Mouse (Mus musculus): ENCODE results near the gene Zmynd15.

Zmynd15 gene

DNA sequence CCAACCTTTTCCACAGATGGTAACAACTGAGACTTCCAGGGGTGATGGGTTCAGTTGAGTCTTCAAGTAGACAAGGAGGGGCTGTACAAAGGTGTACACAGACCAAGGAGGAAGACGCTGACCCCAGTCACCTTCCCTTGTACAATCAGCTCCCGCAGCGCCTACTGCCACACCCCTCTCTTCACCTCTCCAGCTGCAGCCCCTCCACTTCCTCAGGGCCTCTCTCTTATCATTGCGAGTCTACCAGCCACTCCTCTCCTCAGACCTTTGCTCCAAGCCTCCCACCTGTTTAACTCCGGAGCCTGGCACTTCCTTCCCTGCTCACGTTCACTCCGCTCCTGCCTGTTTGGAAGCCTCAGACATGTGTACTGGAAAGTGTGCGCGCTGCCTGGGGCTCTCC lies 45.7 kb downstream of the Zmynd15 start, which contains the start of gene Tm4sf5:
Gene Tm4sf5, plus strand, starts transcription at position 275 of the 400 bp plus-strand sequence.
- Histone ChIP-seq H3K4me1 (replicated peaks; ENCODE audit: low read depth, low read length) (peaks cover 33% of the 10 kb centered on the region), H3K4me3 (replicated peaks; ENCODE audit: low read length) (peak within 1 kb of the TSS; percentile 59), H3K36me3 (ENCODE audit: insufficient read depth, low read length) (no peaks in the 10 kb centered on the region), H3K27me3 (ENCODE audit: insufficient read depth, low read length) (peaks cover 8% of the 10 kb centered on the region), H3K9me3 (ENCODE audit: low read length) (no peaks in the 10 kb centered on the region)
- TF ChIP-seq CTCF (conservative IDR thresholded peaks at IDR 0.05; ENCODE audit: low read length) (no peak), POU5F1 (IDR thresholded peaks at IDR 0.05; ENCODE audit: borderline replicate concordance, low read length) (no peak)

DNA sequence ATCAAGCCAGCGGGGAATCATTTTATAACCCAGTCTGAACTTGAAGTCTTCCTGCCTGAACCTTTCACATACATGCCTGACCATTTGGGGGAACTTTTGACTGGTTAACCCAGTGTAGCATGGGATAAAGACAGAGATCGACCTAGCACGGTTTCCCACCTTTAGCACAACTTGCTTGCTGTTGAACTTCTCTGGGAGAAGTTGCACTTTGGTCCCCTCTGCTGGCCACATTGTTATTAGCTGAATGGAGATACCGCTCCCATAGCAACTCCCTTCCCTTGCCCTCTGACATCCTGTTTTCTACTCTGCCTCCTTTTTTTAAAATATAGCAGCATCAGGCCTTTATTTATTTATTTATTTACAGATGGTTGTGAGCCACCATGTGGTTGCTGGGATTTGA lies 47.2 kb downstream of the Zmynd15 start:
- no peaks in the 10 kb centered on the region for H3K36me3 ChIP-seq (ENCODE audit: insufficient read depth, low read length)
- peaks cover 42% of the 10 kb centered on the region for H3K4me1 ChIP-seq (replicated peaks; ENCODE audit: low read depth, low read length)
- peaks cover 8% of the 10 kb centered on the region for H3K27me3 ChIP-seq (ENCODE audit: insufficient read depth, low read length)
- no peaks in the 10 kb centered on the region for H3K9me3 ChIP-seq (ENCODE audit: low read length)
- TF ChIP-seq CTCF (conservative IDR thresholded peaks at IDR 0.05; ENCODE audit: low read length) (peak; percentile 33), POU5F1 (IDR thresholded peaks at IDR 0.05; ENCODE audit: borderline replicate concordance, low read length) (no peak)
- no peak overlapping the region for H3K4me3 ChIP-seq (replicated peaks; ENCODE audit: low read length)

DNA sequence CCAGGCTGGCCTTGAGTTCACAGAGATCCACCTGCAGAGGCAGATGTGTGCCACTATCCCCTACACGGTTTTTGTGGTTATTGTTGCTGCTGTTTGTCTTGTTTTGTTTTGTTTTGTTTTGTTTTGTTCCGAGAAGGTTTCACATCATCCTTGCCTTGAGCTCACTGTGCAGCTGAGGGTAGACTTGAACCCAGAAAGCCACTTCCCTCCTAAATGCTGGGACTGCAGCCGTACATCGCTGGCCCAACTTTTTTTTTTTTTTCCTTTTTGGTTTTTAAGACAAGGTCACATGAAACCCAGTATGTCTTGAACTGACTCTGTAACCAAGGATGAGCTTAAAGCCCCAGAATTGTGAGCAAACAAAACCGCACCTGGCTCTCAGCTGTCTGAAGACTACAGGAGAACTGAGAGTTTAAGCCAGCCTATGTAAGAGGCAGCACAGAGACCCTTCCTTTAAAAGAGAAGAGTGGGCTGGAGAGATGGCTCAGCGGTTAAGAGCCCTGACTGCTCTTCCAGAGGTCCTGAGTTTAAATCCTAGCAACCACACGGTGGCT lies 47.8 kb downstream of the Zmynd15 start:
- no peaks in the 10 kb centered on the region for H3K36me3 ChIP-seq (ENCODE audit: insufficient read depth, low read length)
- peaks cover 42% of the 10 kb centered on the region for H3K4me1 ChIP-seq (replicated peaks; ENCODE audit: low read depth, low read length)
- TF ChIP-seq NANOG (IDR thresholded peaks at IDR 0.05; ENCODE audit: borderline replicate concordance, low read length) (no peak), POU5F1 (IDR thresholded peaks at IDR 0.05; ENCODE audit: borderline replicate concordance, low read length) (no peak), CTCF (conservative IDR thresholded peaks at IDR 0.05; ENCODE audit: low read length) (no peak)
- no peaks in the 10 kb centered on the region for H3K9me3 ChIP-seq (ENCODE audit: low read length)
- H3K4me3 ChIP-seq (replicated peaks; ENCODE audit: low read length) = no peak overlapping the region
- peaks cover 8% of the 10 kb centered on the region for H3K27me3 ChIP-seq (ENCODE audit: insufficient read depth, low read length)

DNA sequence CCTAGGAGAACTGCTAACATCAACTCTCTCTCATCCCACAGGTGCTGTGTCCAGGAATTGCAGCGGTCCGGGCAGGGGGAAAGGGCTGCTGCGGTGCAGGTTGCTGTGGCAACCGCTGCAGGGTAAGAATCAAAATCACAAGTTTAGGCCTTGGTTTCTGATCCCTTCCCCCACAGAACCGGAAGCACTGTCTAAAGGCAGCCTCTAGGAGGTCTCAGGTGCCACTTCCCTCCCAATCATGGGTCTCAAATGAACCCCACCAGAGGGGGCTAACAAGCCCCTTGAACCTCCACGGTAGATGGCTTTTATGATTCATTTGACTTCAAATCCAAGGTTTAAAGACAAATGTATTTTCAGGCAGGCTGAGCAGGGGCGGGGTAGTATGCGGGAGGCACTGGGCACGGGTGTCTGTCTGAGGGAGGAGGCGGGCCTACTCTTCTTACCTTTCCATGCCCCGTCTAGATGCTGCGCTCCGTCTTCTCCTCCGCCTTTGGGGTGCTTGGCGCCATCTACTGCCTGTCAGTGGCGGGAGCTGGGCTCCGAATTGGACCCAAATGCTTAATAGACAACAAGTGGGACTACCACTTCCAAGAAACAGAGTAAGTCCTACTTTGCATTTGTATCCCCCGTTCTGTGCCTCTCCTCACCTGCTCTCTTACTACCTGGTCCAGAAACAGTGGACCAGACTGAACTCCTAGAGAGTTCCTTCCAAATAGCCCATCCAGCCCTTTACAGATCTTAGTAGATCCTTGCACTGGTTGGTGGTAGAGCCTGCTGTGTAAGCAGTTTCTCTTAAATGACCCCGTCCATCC lies 50.7 kb downstream of the Zmynd15 start:
- Histone ChIP-seq H3K4me3 (replicated peaks; ENCODE audit: low read length) (peak overlapping the region; percentile 59), H3K27me3 (ENCODE audit: insufficient read depth, low read length) (peaks cover 16% of the 10 kb centered on the region), H3K9me3 (ENCODE audit: low read length) (no peaks in the 10 kb centered on the region), H3K36me3 (ENCODE audit: insufficient read depth, low read length) (no peaks in the 10 kb centered on the region), H3K4me1 (replicated peaks; ENCODE audit: low read depth, low read length) (peaks cover 43% of the 10 kb centered on the region)
- TF ChIP-seq CTCF (conservative IDR thresholded peaks at IDR 0.05; ENCODE audit: low read length) (peak; percentile 38), NANOG (IDR thresholded peaks at IDR 0.05; ENCODE audit: borderline replicate concordance, low read length) (no peak)

DNA sequence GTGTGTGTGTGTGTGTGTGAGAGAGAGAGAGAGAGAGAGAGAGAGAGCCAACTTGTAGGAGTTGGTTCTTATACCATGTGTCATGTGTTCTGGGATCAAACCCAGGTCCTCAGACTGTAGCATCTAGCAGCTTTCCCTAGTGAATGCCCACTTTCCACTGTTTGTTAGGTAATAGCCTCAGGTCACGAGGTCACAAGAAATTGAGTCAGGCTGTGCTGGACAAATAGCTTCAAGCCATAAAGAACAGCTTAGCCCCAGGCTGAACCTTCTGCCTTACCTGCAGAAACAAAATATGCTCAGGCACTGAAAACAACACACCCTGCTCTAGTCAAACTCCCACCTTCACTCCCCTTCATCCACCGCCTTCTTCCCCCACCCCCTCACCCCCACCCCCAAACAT lies 52.0 kb downstream of the Zmynd15 start:
- Histone ChIP-seq H3K4me1 (replicated peaks; ENCODE audit: low read depth, low read length) (peaks cover 30% of the 10 kb centered on the region), H3K36me3 (ENCODE audit: insufficient read depth, low read length) (no peaks in the 10 kb centered on the region), H3K4me3 (replicated peaks; ENCODE audit: low read length) (no peak overlapping the region), H3K9me3 (ENCODE audit: low read length) (no peaks in the 10 kb centered on the region), H3K27me3 (ENCODE audit: insufficient read depth, low read length) (peaks cover 9% of the 10 kb centered on the region; the same call in 1 of the 2 replicates)
- TF ChIP-seq CTCF (conservative IDR thresholded peaks at IDR 0.05; ENCODE audit: low read length) (no peak), NANOG (IDR thresholded peaks at IDR 0.05; ENCODE audit: borderline replicate concordance, low read length) (no peak), POU5F1 (IDR thresholded peaks at IDR 0.05; ENCODE audit: borderline replicate concordance, low read length) (no peak)

DNA sequence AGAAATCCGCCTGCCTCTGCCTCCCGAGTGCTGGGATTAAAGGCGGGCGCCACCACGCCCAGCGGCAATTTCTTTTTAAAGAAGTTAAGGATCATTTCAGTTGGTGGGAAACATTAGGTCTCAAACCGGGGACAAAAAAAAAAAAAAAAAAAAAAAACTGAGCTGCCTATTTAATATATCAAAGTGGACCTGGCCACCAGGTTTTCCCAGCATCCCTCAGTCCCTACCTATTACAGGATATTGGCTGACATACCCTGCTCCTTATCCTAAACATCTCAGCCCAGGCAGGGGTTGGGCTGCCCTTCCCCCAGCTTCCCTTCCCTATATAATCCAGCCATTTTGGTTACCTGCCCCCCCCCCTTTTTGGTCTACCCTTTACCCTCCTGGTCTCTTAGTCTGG lies 52.6 kb downstream of the Zmynd15 start:
- Histone ChIP-seq H3K4me3 (replicated peaks; ENCODE audit: low read length) (no peak overlapping the region), H3K27me3 (ENCODE audit: insufficient read depth, low read length) (peaks cover 9% of the 10 kb centered on the region; the same call in 1 of the 2 replicates), H3K4me1 (replicated peaks; ENCODE audit: low read depth, low read length) (peaks cover 28% of the 10 kb centered on the region), H3K9me3 (ENCODE audit: low read length) (no peaks in the 10 kb centered on the region), H3K36me3 (ENCODE audit: insufficient read depth, low read length) (no peaks in the 10 kb centered on the region)
- TF ChIP-seq CTCF (conservative IDR thresholded peaks at IDR 0.05; ENCODE audit: low read length) (no peak), NANOG (IDR thresholded peaks at IDR 0.05; ENCODE audit: borderline replicate concordance, low read length) (no peak), POU5F1 (IDR thresholded peaks at IDR 0.05; ENCODE audit: borderline replicate concordance, low read length) (no peak)

DNA sequence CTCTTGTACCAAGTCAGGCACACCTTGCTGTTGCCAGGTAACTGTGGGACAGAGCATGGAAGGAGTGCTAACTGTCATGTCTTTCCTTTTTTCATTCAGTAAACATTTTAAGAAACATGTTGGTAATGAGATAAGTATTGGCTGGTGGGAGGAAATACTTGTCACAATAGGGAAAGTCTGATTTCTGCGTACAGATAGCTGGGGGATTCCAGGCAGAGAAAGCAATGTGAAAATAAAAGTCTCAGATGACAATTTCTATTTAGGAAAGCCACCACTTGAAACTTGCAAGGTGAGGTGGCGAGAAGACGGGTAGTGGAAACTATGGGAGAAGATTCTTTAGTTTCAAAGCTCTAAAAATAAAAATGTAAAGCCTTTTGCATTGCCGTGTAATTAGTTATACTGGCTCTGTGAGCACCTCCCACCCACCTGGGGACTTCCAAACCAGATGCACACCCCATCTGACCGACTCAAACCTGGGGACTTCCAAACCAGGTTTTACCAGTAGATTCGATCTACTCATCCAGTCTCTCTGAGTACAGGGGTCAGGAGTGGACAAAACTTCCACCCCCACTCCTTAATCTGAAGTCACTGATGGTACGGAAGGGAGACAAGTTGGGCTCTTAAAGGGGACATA lies 53.6 kb downstream of the Zmynd15 start:
- Histone ChIP-seq H3K36me3 (ENCODE audit: insufficient read depth, low read length) (no peaks in the 10 kb centered on the region), H3K27me3 (ENCODE audit: insufficient read depth, low read length) (peaks cover 9% of the 10 kb centered on the region; the same call in 1 of the 2 replicates), H3K9me3 (ENCODE audit: low read length) (no peaks in the 10 kb centered on the region), H3K4me1 (replicated peaks; ENCODE audit: low read depth, low read length) (peaks cover 28% of the 10 kb centered on the region), H3K4me3 (replicated peaks; ENCODE audit: low read length) (no peak overlapping the region)
- no peak for TF ChIP-seq CTCF (conservative IDR thresholded peaks at IDR 0.05; ENCODE audit: low read length)
- TF ChIP-seq POU5F1 (IDR thresholded peaks at IDR 0.05; ENCODE audit: borderline replicate concordance, low read length) = no peak
- no peak for TF ChIP-seq NANOG (IDR thresholded peaks at IDR 0.05; ENCODE audit: borderline replicate concordance, low read length)

DNA sequence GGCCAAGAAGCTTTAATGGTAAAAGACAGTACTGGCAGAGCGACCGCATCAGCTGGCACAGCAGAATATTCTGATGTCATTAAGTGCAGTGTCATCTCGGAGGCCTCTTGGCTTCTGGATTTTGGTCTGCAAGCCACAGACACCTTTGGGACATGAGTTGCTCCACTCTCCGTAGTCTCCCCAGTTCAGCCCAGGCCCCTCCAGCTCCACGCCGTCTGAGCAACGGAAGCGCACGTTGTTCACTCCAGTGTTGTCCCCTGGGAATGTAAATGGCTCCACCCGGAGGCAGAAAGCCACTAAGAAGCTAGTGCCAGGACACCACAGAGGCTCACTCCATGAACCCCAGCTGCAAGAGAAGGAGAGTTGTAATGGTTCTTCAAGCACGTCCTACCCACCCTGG lies 54.3 kb downstream of the Zmynd15 start:
- Histone ChIP-seq H3K4me1 (replicated peaks; ENCODE audit: low read depth, low read length) (peaks cover 28% of the 10 kb centered on the region), H3K9me3 (ENCODE audit: low read length) (no peaks in the 10 kb centered on the region), H3K27me3 (ENCODE audit: insufficient read depth, low read length) (peaks cover 11% of the 10 kb centered on the region; the same call in 1 of the 2 replicates), H3K4me3 (replicated peaks; ENCODE audit: low read length) (no peak overlapping the region), H3K36me3 (ENCODE audit: insufficient read depth, low read length) (no peaks in the 10 kb centered on the region)
- no peak for TF ChIP-seq POU5F1 (IDR thresholded peaks at IDR 0.05; ENCODE audit: borderline replicate concordance, low read length)
- no peak for TF ChIP-seq NANOG (IDR thresholded peaks at IDR 0.05; ENCODE audit: borderline replicate concordance, low read length)
- no peak for TF ChIP-seq CTCF (conservative IDR thresholded peaks at IDR 0.05; ENCODE audit: low read length)
